Mouse (Mus musculus): ENCODE measurements around the gene Dcaf10. TPM values are rescaled to one million over a fixed set of nuclear protein-coding genes. Genes with fewer than 3 reads are reported as not detected.
A peak's percentile ranks its signal among the peaks of the same experiment; 100 is the strongest.

Gene Dcaf10
- polyA plus RNA-seq, 1 experiment from 2014 or later = 5.9 TPM

DNA sequence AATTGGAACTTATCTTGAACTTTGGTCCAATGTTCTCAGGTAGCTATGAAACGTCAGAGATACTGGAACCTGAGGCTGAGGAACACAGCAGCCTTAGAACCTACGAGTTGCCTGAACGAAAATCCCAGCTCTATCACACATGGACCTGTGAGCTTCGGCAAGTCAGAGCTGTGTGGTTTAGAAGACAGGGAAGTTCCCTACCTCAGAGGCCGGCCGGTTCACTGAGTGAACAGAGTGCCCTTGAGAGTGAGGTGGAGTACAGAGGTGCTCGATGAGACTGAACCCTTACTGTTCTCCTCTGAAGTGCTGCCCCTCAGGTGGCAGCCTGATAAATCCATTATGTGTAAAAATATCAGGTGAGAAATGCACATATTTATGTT lies 61.6 kb downstream of the Dcaf10 start:
- Histone ChIP-seq H3K4me3 (ENCODE audit: low read length) (no peak overlapping the region), H3K4me2 (ENCODE audit: low read length) (no peak overlapping the region), H3K4me1 (ENCODE audit: control insufficient read depth, insufficient read depth, low read depth, low read length) (peaks cover 19% of the 10 kb centered on the region), H3K9ac (ENCODE audit: low read depth, low read length) (no peak overlapping the region), H3K27ac (ENCODE audit: low read depth, low read length) (no peak overlapping the region), H3K9me3 (ENCODE audit: control insufficient read depth, low read length) (no peaks in the 10 kb centered on the region), H3K27me3 (replicated peaks; ENCODE audit: control insufficient read depth, insufficient read depth, low read length) (no peaks in the 10 kb centered on the region), H3K36me3 (ENCODE audit: control insufficient read depth, insufficient read depth, low read length) (peaks cover 28% of the 10 kb centered on the region)
- no peak for ATAC-seq
- 93% methylated on average over 7 of the region's 7 CpGs for WGBS

DNA sequence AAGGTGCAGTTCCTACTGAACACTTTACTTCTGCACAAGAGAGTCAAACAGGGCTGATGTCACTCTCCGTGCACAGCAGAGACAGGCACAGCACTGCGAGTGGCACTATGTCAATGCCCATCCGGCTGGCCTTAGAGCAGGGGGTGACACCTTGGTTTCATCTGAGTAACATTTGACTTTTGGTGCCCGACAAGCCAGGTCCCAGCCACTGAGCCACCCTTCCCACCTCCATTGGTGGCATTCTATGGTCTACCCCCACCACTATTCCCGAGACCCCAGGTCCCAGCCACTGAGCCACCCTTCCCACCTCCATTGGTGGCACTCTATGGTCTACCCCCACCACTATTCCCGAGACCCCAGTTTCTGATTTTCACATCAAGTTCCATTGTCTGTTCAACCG lies 62.2 kb downstream of the Dcaf10 start:
- no peak overlapping the region for H3K4me2 ChIP-seq (ENCODE audit: low read length)
- H3K27ac ChIP-seq (ENCODE audit: low read depth, low read length) = no peak overlapping the region
- H3K4me1 ChIP-seq (ENCODE audit: control insufficient read depth, insufficient read depth, low read depth, low read length) = peaks cover 19% of the 10 kb centered on the region
- H3K9me3 ChIP-seq (ENCODE audit: control insufficient read depth, low read length) = no peaks in the 10 kb centered on the region
- no peak for ATAC-seq
- no peaks in the 10 kb centered on the region for H3K27me3 ChIP-seq (replicated peaks; ENCODE audit: control insufficient read depth, insufficient read depth, low read length)
- H3K36me3 ChIP-seq (ENCODE audit: control insufficient read depth, insufficient read depth, low read length) = peaks cover 25% of the 10 kb centered on the region
- WGBS = 92% methylated on average over 7 of the region's 7 CpGs
- H3K9ac ChIP-seq (ENCODE audit: low read depth, low read length) = no peak overlapping the region
- H3K4me3 ChIP-seq (ENCODE audit: low read length) = no peak overlapping the region

DNA sequence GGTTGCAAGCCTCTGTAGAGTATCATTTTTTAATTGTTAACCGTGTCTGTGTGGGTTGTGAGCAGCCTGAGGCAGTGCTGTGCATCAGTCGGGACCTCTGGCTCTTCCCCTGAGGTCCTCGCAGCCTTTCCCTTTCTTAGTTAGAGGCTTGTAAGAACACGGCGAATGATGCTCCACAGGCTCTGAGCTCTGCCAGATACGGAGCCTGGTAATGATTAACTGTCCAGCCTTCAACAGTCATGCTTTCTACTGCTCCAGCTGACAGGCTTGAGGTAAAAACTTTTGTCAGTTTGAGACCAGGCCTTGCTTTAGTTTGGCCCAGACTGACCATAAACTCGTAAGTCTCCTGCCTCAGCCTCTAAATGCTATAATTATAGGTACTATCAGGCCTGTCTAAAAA lies 63.4 kb downstream of the Dcaf10 start:
- Histone ChIP-seq H3K36me3 (ENCODE audit: control insufficient read depth, insufficient read depth, low read length) (peaks cover 16% of the 10 kb centered on the region), H3K27me3 (replicated peaks; ENCODE audit: control insufficient read depth, insufficient read depth, low read length) (no peaks in the 10 kb centered on the region), H3K4me2 (ENCODE audit: low read length) (no peak overlapping the region), H3K4me3 (ENCODE audit: low read length) (no peak overlapping the region), H3K9ac (ENCODE audit: low read depth, low read length) (no peak overlapping the region), H3K27ac (ENCODE audit: low read depth, low read length) (no peak overlapping the region), H3K9me3 (ENCODE audit: control insufficient read depth, low read length) (no peaks in the 10 kb centered on the region), H3K4me1 (ENCODE audit: control insufficient read depth, insufficient read depth, low read depth, low read length) (peaks cover 19% of the 10 kb centered on the region)
- no peak for ATAC-seq
- 59% methylated on average over 7 of the region's 7 CpGs for WGBS

DNA sequence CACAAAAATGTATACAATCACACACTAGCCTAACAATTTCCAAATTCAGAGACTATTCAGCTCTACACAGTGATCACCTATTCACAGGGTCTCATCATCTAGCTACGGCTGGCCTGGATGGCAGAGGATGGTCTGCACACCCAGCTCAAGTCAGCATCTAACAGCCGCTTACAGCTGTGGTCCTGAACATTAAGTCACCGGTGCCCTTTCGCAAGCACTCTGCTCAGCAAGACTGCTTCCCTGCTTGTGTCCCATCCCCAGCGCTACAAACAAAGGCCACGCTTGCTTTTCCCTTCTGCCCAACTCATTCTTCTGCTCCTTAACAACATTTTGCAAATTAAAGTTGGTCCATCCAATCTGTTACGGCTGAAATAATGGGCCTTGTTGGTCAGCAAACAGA lies 64.5 kb downstream of the Dcaf10 start:
- peak overlapping the region; percentile 47; the same call in 1 of the 2 replicates for H3K9ac ChIP-seq (ENCODE audit: low read depth, low read length)
- no peak overlapping the region for H3K27ac ChIP-seq (ENCODE audit: low read depth, low read length)
- no peaks in the 10 kb centered on the region for H3K27me3 ChIP-seq (replicated peaks; ENCODE audit: control insufficient read depth, insufficient read depth, low read length)
- H3K36me3 ChIP-seq (ENCODE audit: control insufficient read depth, insufficient read depth, low read length) = peaks cover 16% of the 10 kb centered on the region
- H3K4me3 ChIP-seq (ENCODE audit: low read length) = peak overlapping the region; percentile 20; the same call in 1 of the 2 replicates
- H3K4me2 ChIP-seq (ENCODE audit: low read length) = peak overlapping the region; percentile 79
- no peaks in the 10 kb centered on the region for H3K9me3 ChIP-seq (ENCODE audit: control insufficient read depth, low read length)
- WGBS = 55% methylated on average over 7 of the region's 7 CpGs
- peaks cover 19% of the 10 kb centered on the region for H3K4me1 ChIP-seq (ENCODE audit: control insufficient read depth, insufficient read depth, low read depth, low read length)
- no peak for ATAC-seq

DNA sequence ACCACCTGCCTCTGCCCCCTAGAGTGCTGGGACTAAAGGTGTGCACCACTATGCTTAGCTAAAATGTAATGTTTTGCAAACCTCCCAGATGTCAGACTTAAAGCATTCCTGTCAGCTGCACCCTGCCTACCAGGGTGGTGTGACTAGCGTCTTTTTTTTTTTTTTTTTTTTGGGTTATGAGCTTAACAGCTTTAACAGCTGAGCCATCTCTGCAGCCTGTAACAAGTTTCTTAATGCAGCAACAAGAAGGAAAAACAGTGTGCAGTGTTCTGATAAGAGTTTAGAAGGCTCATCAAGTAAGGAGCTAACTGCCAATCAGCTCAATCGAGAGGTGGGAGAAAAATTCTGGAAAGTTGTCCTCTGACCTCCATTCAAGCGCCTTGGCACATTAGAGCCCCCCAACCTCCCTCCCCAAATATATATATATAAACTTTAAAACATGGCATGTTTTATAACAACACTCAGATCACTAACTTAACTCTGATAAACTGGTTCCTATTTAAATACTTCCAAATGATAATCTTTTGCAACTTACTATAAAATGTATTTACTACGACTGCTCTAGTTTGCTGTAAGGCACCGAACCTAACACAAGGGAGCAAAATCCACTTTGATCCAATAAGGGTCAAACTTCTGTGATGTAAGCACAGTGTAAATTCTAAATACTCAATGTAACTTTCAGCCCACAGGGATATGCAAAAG lies 65.3 kb downstream of the Dcaf10 start:
- H3K9ac ChIP-seq (ENCODE audit: low read depth, low read length) = peak overlapping the region; percentile 95
- WGBS = 62% methylated on average over 5 of the region's 5 CpGs

DNA sequence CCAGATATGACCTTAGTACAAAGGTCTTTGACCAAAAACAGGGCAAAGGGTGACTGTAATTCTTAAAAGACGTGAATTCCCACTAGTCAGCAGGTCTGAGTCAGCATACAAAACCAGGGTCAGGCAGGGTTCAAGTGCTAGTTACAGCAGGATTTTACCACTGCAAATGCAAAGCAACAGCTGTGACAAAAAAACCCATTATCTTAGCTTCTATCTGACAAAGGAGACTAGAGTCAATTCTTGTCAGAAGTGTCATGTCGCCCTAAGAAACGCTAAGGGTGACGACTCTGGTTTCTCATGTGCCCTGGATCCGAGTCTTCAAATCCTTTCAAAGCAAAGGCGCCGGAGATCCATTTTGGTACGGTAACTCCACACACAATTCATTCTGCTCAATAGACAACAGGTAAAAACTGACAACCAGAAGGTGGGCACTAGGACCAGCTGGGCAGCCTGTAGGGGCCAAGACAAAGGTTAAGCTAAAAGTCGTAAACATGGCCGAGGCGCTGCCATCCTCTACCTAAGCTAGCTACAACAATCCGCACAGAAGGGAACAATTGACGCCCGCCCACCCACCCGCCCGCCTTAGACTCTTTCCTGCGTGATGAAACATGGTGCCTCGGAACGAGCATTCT lies 65.9 kb downstream of the Dcaf10 start:
- peak overlapping the region; percentile 94 for H3K27ac ChIP-seq (ENCODE audit: low read depth, low read length)
- peak overlapping the region; percentile 79 for H3K4me2 ChIP-seq (ENCODE audit: low read length)
- no peak for ATAC-seq
- H3K9me3 ChIP-seq (ENCODE audit: control insufficient read depth, low read length) = no peaks in the 10 kb centered on the region
- H3K4me1 ChIP-seq (ENCODE audit: control insufficient read depth, insufficient read depth, low read depth, low read length) = peaks cover 19% of the 10 kb centered on the region
- H3K27me3 ChIP-seq (replicated peaks; ENCODE audit: control insufficient read depth, insufficient read depth, low read length) = no peaks in the 10 kb centered on the region
- H3K36me3 ChIP-seq (ENCODE audit: control insufficient read depth, insufficient read depth, low read length) = peaks cover 13% of the 10 kb centered on the region
- WGBS = under 1% methylated on average over 19 of the region's 19 CpGs
- peak overlapping the region; percentile 95 for H3K4me3 ChIP-seq (ENCODE audit: low read length)
- H3K9ac ChIP-seq (ENCODE audit: low read depth, low read length) = peak overlapping the region; percentile 95

More for the DNA sequence above, 65.3 kb downstream of the Dcaf10 start:
- Histone ChIP-seq H3K36me3 (ENCODE audit: control insufficient read depth, insufficient read depth, low read length) (peaks cover 13% of the 10 kb centered on the region), H3K9me3 (ENCODE audit: control insufficient read depth, low read length) (no peaks in the 10 kb centered on the region), H3K4me1 (ENCODE audit: control insufficient read depth, insufficient read depth, low read depth, low read length) (peaks cover 19% of the 10 kb centered on the region), H3K4me3 (ENCODE audit: low read length) (peak overlapping the region; percentile 95), H3K27me3 (replicated peaks; ENCODE audit: control insufficient read depth, insufficient read depth, low read length) (no peaks in the 10 kb centered on the region), H3K4me2 (ENCODE audit: low read length) (peak overlapping the region; percentile 79), H3K27ac (ENCODE audit: low read depth, low read length) (no peak overlapping the region)
- no peak for ATAC-seq

DNA sequence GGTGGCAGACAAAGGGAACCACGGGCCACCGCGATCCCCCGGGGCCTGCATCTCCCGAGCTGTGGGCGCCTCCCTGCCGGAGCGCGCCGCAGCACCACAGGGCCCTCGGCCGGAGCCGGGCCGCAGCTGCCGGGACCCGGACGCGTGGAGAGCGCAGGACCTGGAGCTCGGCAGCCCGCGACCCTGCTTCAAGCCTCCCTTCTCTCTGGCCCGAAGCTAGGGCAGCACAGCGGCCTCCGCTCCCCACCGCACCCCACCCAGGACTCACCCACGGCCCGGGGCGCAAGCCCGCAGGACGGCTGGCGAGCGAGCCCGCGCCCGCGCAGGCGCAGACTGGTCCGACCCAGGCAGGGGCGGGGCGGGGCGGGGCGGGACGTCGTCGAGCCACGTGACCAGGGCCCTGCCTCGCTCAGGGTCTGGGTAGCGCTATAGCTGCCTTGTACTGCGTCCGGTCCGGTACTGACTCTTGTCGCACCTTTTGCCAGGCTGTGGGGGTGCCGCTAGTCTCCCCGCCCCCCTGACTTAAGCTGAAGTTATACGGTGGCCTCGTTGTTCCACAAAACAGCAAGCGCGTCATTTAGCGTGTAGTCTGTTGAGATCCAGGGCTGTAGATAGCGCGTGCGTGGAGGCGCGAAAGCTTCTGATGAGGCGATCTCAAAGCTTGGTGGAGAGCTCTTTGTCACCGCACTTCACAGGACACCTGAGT lies 66.7 kb downstream of the Dcaf10 start, which contains the start of gene Slc25a51:
Gene Slc25a51 (minus strand): TSS at position 340 of the 706 bp plus-strand sequence.
- Histone ChIP-seq H3K36me3 (ENCODE audit: control insufficient read depth, insufficient read depth, low read length) (peaks cover 9% of the 10 kb centered on the region), H3K4me1 (ENCODE audit: control insufficient read depth, insufficient read depth, low read depth, low read length) (peaks cover 19% of the 10 kb centered on the region), H3K9me3 (ENCODE audit: control insufficient read depth, low read length) (no peaks in the 10 kb centered on the region), H3K4me3 (ENCODE audit: low read length) (peak within 1 kb of the TSS; percentile 95), H3K9ac (ENCODE audit: low read depth, low read length) (peak within 1 kb of the TSS; percentile 95), H3K4me2 (ENCODE audit: low read length) (peak within 1 kb of the TSS; percentile 79), H3K27me3 (replicated peaks; ENCODE audit: control insufficient read depth, insufficient read depth, low read length) (no peaks in the 10 kb centered on the region), H3K27ac (ENCODE audit: low read depth, low read length) (peak within 1 kb of the TSS; percentile 94)
- 0% methylated on average over 39 of the region's 67 CpGs for WGBS
- peak; percentile 98 for ATAC-seq

DNA sequence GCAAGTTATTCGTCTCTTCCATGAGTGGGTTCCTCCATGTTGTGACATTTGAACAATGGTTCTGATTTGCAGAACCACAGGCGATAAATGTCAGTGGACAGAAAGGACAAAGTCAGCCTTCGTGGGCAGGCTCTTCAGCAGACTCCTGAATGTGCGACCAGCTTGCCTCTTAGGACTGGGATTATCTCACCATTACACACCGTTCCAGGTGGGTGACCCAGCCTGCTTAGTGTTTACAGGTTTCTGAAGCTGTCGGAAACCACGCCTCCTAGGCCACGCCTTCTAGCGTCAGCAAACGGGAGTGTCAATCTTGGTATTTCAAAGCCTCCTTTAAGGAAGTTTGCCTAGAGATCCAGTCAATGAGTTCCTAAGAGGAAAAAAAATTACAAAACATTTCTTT lies 67.4 kb downstream of the Dcaf10 start:
- Histone ChIP-seq H3K27me3 (replicated peaks; ENCODE audit: control insufficient read depth, insufficient read depth, low read length) (no peaks in the 10 kb centered on the region), H3K36me3 (ENCODE audit: control insufficient read depth, insufficient read depth, low read length) (peaks cover 2% of the 10 kb centered on the region), H3K27ac (ENCODE audit: low read depth, low read length) (peak overlapping the region; percentile 94), H3K4me1 (ENCODE audit: control insufficient read depth, insufficient read depth, low read depth, low read length) (peaks cover 19% of the 10 kb centered on the region), H3K4me2 (ENCODE audit: low read length) (peak overlapping the region; percentile 79), H3K9me3 (ENCODE audit: control insufficient read depth, low read length) (no peaks in the 10 kb centered on the region), H3K4me3 (ENCODE audit: low read length) (peak overlapping the region; percentile 95), H3K9ac (ENCODE audit: low read depth, low read length) (peak overlapping the region; percentile 95)
- ATAC-seq = no peak; the same call in 1 of the 2 replicates
- WGBS = under 1% methylated on average over 10 of the region's 10 CpGs
